Mouse (Mus musculus) kidney, embryonic 16.5 days (tissue): ENCODE results near the gene Slc35e3. TPM values are rescaled to one million over a fixed set of nuclear protein-coding genes. Genes with fewer than 3 reads are reported as not detected.

Source experiments
- ATAC-seq: fragments of 200-750 bp; cut with Nextera tagmentation; 2 replicates; pipeline ENCODE4 v1.8.0; 2017; ENCODE audit warnings: moderate TSS enrichment; ENCODE audit not compliant: low FRiP score, low TSS enrichment
- H3K27ac ChIP-seq: fragments of 300-500 bp; sonication (generic); 2 replicates; pipeline ENCODE4 v1.5.1; 2014; ENCODE audit warnings: low read length
- H3K27me3 ChIP-seq: fragments of 300-500 bp; sonication (generic); 2 replicates; pipeline ENCODE4 v1.6.1; 2014; ENCODE audit warnings: low read length, control low read depth, mixed read lengths; ENCODE audit not compliant: insufficient read depth
- H3K36me3 ChIP-seq: fragments of 300-500 bp; sonication (generic); 2 replicates; pipeline ENCODE4 v1.6.1; 2014; ENCODE audit warnings: low read length, control low read depth, mixed read lengths; ENCODE audit not compliant: insufficient read depth
- H3K4me1 ChIP-seq: fragments of 300-500 bp; sonication (generic); 2 replicates; pipeline ENCODE4 v1.6.1; 2014; ENCODE audit warnings: low read length, control low read depth, mixed read lengths; ENCODE audit not compliant: insufficient read depth
- H3K4me2 ChIP-seq: fragments of 300-500 bp; sonication (generic); replicated peaks from 2 replicates; pipeline ENCODE4 v1.6.1; 2014; ENCODE audit warnings: low read depth, low read length
- H3K4me3 ChIP-seq: fragments of 300-500 bp; sonication (generic); 2 replicates; pipeline ENCODE4 v1.5.1; 2014; ENCODE audit warnings: mild to moderate bottlenecking, low read length
- H3K9ac ChIP-seq: fragments of 300-500 bp; sonication (generic); replicated peaks from 2 replicates; pipeline ENCODE4 v1.6.1; 2014; ENCODE audit warnings: low read length
- H3K9me3 ChIP-seq: fragments of 300-500 bp; sonication (generic); 2 replicates; pipeline ENCODE4 v1.6.1; 2016; ENCODE audit warnings: low read length, control low read depth
- WGBS: fragments of 180-500 bp; shearing (Covaris S2); extraction: QIAGEN DNeasy Blood & Tissue Kit; methylation state at CpG from one replicate; pipeline ENCODE4 v1.1.7; 2014; 5-methylcytosine and 5-hydroxymethylcytosine counted together
- polyA plus RNA-seq: library from polyadenylated mRNA; unstranded; fragments of >200 nt; fragmentation: Nextera tagmentation; extraction: Ambion mirVana; gene quantifications from 2 replicates; pipeline ENCODE4 v1.2.1, GENCODE M21; 2015

Slc35e3 gene
- polyA plus RNA-seq, 1 experiment from 2014 or later: 15.2 TPM

GRCm38 (mm10) chr10:117702024-117702833 is 43.9 kb downstream of the Slc35e3 start:
- no peaks in the 10 kb centered on the region for H3K27me3 ChIP-seq
- no peaks in the 10 kb centered on the region for H3K9me3 ChIP-seq
- no peak overlapping the region for H3K4me3 ChIP-seq
- no peak overlapping the region for H3K4me2 ChIP-seq
- peaks cover 78% of the 10 kb centered on the region for H3K36me3 ChIP-seq
- no peak overlapping the region for H3K27ac ChIP-seq
- H3K4me1 ChIP-seq: no peaks in the 10 kb centered on the region
- H3K9ac ChIP-seq: no peak overlapping the region
- 93% methylated on average over 6 of the region's 6 CpGs for WGBS
- no peak for ATAC-seq

- H3K27me3 ChIP-seq: no peaks in the 10 kb centered on the region
- no peak overlapping the region for H3K4me2 ChIP-seq
- H3K9ac ChIP-seq: no peak overlapping the region
- peaks cover 80% of the 10 kb centered on the region for H3K36me3 ChIP-seq
- H3K4me1 ChIP-seq: no peaks in the 10 kb centered on the region
- ATAC-seq: no peak
- no peak overlapping the region for H3K4me3 ChIP-seq
- WGBS: 80% methylated on average over 6 of the region's 6 CpGs
- H3K9me3 ChIP-seq: no peaks in the 10 kb centered on the region
- no peak overlapping the region for H3K27ac ChIP-seq
Observed at GRCm38 (mm10) chr10:117701034-117701829, 44.9 kb downstream of the Slc35e3 start.

DNA sequence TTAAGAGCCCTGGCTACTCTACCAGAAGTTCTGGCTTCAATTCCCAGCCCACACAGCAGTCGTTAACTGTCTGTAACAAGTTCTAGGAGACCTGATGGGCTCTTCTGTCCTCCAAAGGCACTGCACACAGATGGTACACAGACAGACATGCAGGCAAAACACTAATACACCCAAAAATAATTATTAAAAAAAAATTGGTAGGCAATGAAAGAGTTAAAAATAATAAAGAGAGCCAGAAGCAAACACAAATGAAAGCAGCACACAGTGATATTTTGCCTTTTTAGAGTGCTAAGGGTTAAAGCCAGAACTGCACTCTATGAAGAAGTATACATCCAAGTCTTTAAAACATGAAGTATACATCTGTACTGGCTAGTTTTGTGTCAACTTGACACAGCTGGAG is 45.7 kb downstream of the Slc35e3 start:
- Histone ChIP-seq H3K4me2 (no peak overlapping the region), H3K36me3 (peaks cover 83% of the 10 kb centered on the region), H3K4me1 (no peaks in the 10 kb centered on the region), H3K27me3 (no peaks in the 10 kb centered on the region), H3K9me3 (no peaks in the 10 kb centered on the region), H3K9ac (no peak overlapping the region), H3K27ac (no peak overlapping the region), H3K4me3 (no peak overlapping the region)
- WGBS: 70% methylated on average over 1 of the region's 1 CpGs
- no peak for ATAC-seq

- Histone ChIP-seq H3K4me3 (no peak overlapping the region), H3K36me3 (peaks cover 83% of the 10 kb centered on the region), H3K27me3 (no peaks in the 10 kb centered on the region), H3K27ac (no peak overlapping the region), H3K4me2 (no peak overlapping the region), H3K9ac (no peak overlapping the region), H3K4me1 (no peaks in the 10 kb centered on the region), H3K9me3 (no peaks in the 10 kb centered on the region)
- ATAC-seq: no peak
- 94% methylated on average over 4 of the region's 4 CpGs for WGBS
Observed at GRCm38 (mm10) chr10:117699914-117700313, 46.3 kb downstream of the Slc35e3 start.

DNA sequence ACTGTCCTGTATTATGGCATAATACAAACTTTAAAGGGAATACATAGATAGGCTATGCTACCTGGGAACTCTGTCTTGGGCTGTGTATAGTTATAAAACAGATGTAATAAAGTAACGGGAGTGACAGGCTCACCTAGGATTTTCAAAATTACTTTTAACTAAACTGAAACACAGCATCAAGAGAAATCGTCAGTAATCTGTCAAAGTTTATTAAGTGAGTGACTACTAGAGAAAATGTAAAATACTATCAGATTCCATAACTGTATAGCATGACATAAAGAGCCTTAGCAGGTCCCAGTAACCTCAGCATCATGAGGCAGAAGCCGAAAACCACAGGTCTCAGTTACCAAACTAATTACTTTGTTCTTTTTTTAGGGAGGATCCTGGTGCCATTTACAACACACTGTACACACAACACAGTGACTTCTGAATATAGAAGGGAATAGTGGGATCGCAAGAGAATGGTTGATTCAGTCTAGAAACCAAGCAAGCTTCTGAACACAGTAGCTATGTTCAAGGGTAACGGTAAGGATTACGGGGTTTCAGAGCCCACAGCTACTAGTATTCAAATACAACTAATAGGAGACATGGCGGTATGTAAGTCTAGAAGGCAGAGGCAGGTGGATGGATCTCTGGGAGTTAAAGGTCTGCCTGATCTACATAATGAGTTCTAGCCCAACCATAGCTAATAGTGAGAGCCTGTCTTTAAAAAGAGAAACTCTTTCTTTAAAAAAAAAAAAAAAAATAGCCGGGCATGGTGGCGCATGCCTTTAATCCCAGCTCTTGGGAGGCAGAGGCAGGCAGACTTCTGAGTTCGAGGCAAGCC is 47.6 kb downstream of the Slc35e3 start:
- H3K4me2 ChIP-seq: no peak overlapping the region
- peaks cover 84% of the 10 kb centered on the region for H3K36me3 ChIP-seq
- no peak for ATAC-seq
- H3K9me3 ChIP-seq: no peaks in the 10 kb centered on the region
- H3K4me1 ChIP-seq: no peaks in the 10 kb centered on the region
- no peak overlapping the region for H3K27ac ChIP-seq
- H3K27me3 ChIP-seq: no peaks in the 10 kb centered on the region
- no peak overlapping the region for H3K9ac ChIP-seq
- 95% methylated on average over 10 of the region's 10 CpGs for WGBS
- H3K4me3 ChIP-seq: no peak overlapping the region

DNA sequence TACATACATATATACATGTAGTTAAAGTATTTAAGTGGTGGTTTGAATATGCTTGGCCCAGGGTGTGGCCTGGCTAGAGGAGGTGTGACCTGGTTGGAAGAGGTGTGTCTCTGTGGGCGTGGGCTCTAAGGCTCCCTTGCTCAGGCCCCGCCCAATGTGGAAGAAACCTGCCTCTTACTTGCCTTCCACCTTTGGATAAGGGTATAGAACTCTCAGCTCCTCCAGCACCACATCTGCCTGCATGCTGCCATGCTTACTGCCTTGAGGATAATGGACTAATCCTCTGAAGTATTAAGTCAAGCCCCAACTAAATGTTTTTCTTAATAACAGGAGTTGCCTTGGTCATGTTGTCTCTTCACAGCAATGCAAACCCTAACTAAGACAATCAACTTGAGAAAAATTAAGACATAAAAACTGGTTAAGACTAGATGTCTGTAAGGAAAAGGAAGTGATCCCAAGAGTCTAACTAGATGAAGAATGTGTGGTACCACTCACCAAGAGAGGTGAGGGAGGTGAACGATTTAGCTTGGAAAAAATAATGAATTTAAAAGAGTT is 48.5 kb downstream of the Slc35e3 start:
- no peaks in the 10 kb centered on the region for H3K9me3 ChIP-seq

GRCm38 (mm10) chr10:117696827-117697560 is 49.2 kb downstream of the Slc35e3 start:
- Histone ChIP-seq H3K27me3 (no peaks in the 10 kb centered on the region), H3K9me3 (no peaks in the 10 kb centered on the region), H3K4me3 (no peak overlapping the region), H3K4me1 (no peaks in the 10 kb centered on the region), H3K36me3 (peaks cover 87% of the 10 kb centered on the region), H3K4me2 (no peak overlapping the region), H3K9ac (no peak overlapping the region), H3K27ac (no peak overlapping the region)
- ATAC-seq: no peak
- 94% methylated on average over 6 of the region's 6 CpGs for WGBS

More for the DNA sequence above, 48.5 kb downstream of the Slc35e3 start:
- peaks cover 81% of the 10 kb centered on the region for H3K36me3 ChIP-seq
- 96% methylated on average over 3 of the region's 3 CpGs for WGBS
- no peaks in the 10 kb centered on the region for H3K4me1 ChIP-seq
- no peak overlapping the region for H3K4me3 ChIP-seq
- ATAC-seq: no peak
- H3K4me2 ChIP-seq: no peak overlapping the region
- no peaks in the 10 kb centered on the region for H3K27me3 ChIP-seq
- H3K9ac ChIP-seq: no peak overlapping the region
- no peak overlapping the region for H3K27ac ChIP-seq

DNA sequence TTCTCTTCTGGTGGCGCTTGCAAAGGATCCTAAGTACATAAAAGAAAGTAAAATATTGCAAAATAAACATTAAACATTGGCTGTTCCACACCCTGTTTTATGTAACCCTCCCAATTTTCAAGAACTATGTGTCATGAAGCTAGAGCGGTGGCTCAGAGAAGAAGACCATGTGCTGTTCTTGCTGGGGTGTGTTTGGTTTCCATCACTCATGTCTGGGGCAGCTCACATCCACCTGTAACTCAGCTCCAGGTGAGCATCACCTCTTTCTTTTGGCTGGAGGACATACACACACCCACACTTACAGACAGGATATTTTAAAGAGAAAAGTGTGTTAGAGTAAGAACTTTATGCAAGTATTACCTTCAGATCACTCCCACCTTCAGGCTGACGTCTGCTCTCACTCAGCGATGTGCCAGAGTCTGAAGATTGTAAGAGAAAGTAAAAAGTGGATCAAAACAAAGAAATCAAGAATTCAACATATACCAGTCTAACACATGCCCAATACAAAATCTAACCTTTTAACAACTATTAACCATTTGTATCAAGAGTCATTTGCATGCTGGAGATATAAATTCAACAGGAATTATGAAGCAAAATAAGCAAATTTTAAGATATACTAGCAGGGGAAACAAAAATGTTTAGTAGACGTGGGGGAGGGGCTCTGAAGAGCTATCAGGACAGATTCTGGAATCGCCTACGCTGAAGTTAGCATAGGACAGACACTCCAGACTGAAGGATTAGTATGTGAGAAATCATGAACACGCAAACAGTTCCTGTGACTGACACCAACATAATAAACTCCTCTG is 49.9 kb downstream of the Slc35e3 start:
- no peaks in the 10 kb centered on the region for H3K9me3 ChIP-seq
- no peak overlapping the region for H3K9ac ChIP-seq
- peaks cover 86% of the 10 kb centered on the region for H3K36me3 ChIP-seq
- no peak for ATAC-seq
- WGBS: 89% methylated on average over 8 of the region's 8 CpGs
- no peak overlapping the region for H3K4me2 ChIP-seq
- H3K4me1 ChIP-seq: no peaks in the 10 kb centered on the region
- no peak overlapping the region for H3K27ac ChIP-seq
- no peaks in the 10 kb centered on the region for H3K27me3 ChIP-seq
- no peak overlapping the region for H3K4me3 ChIP-seq
